ENCODE assay signal across 8 mouse cellular contexts in genomic region chr11:77872236-77872635, GRCm38 (mm10). TPM values are rescaled to one million over a fixed set of nuclear protein-coding genes. Genes with fewer than 3 reads are reported as not detected.
DNase-seq lines count a peak whose midpoint lies in the region; ATAC-seq and TF ChIP-seq lines count a peak whose summit lies in the region.

No protein-coding gene starts in this region.

- DNase-seq in layer of hippocampus, adult 18-20 months (ENCODE audit: low spot score in 2 of 2) = peak; percentile 72 to 87
- DNase-seq in layer of hippocampus, postnatal 25 days (ENCODE audit: extremely low spot score in 1 of 2, low spot score in 1 of 2) = no peak
- peak; percentile 53 for DNase-seq in embryo, embryonic 10.5 days (ENCODE audit: low spot score)
- peak; percentile 71 to 83 for DNase-seq in layer of hippocampus, adult 2 months (ENCODE audit: low spot score in 2 of 2)
- DNase-seq in frontal cortex, postnatal 10 days (ENCODE audit: low spot score in 2 of 2) = no peak
- no peak for DNase-seq in ovary, adult 18-20 months (ENCODE audit: low spot score)
- no peak for DNase-seq in yolk sac, embryonic 10.5 days (ENCODE audit: low spot score)

- no peaks in the 10 kb centered on the region for H3K9me3 ChIP-seq in neural tube, embryonic 14.5 days (ENCODE audit: control insufficient read depth, low read length)

- no peaks in the 10 kb centered on the region for H3K36me3 ChIP-seq in neural tube, embryonic 14.5 days (ENCODE audit: control insufficient read depth, insufficient read depth, low read length)

- 0 out of 2 replicates have a peak overlapping the region, but pooled peaks have one; percentile 18 for H3K9ac ChIP-seq in neural tube, embryonic 14.5 days (replicated peaks; ENCODE audit: low read depth, low read length)

- ATAC-seq in neural tube, embryonic 14.5 days (ENCODE audit: low read depth) = peak; percentile 29; the same call in 1 of the 2 replicates

- no peak overlapping the region for H3K4me3 ChIP-seq in layer of hippocampus, adult 2 months
- H3K4me3 ChIP-seq in neural tube, embryonic 14.5 days (ENCODE audit: low read depth, low read length) = no peak overlapping the region

- peak overlapping the region; percentile 91 for H3K27ac ChIP-seq in layer of hippocampus, adult 2 months
- peak overlapping the region; percentile 79 for H3K27ac ChIP-seq in neural tube, embryonic 14.5 days (ENCODE audit: low read depth, low read length)

- no peaks in the 10 kb centered on the region for H3K27me3 ChIP-seq in neural tube, embryonic 14.5 days (ENCODE audit: control insufficient read depth, insufficient read depth, low read length)

- TF ChIP-seq CTCF in layer of hippocampus, adult 2 months (conservative IDR thresholded peaks at IDR 0.05) = peak; percentile 38; the same call in 1 of the 2 replicates

- 2% methylated on average over 11 of the region's 11 CpGs for WGBS in neural tube, embryonic 14.5 days

- H3K4me2 ChIP-seq in neural tube, embryonic 14.5 days (ENCODE audit: low read depth, low read length) = peak overlapping the region; percentile 12; the same call in 1 of the 2 replicates

- peaks cover 45% of the 10 kb centered on the region for H3K4me1 ChIP-seq in neural tube, embryonic 14.5 days (ENCODE audit: control insufficient read depth, insufficient read depth, low read length)

RNA-seq across cellular contexts. Expression of gene Pipox, which starts 21.7 kb away (rescaled TPM):
- 1 to 10 TPM; 1.5 to 2.2 TPM for total RNA-seq in layer of hippocampus, adult 18-20 months (2021)
- 1 to 10 TPM; 1.5 to 1.8 TPM for total RNA-seq in layer of hippocampus, postnatal 25 days (2021)
- total RNA-seq in layer of hippocampus, adult 2 months (2021) = 1 to 10 TPM in 1 of 2 experiments, under 1 TPM in 1; 0.84 to 1.2 TPM
- 4.6 and 6.7 TPM in 2 replicates for polyA plus RNA-seq in neural tube, embryonic 14.5 days (2014; fragmentation: Nextera tagmentation; extraction: Ambion mirVana)

RNA-seq across cellular contexts. Expression of gene Sez6, which starts 58.4 kb away (rescaled TPM):
- total RNA-seq in layer of hippocampus, adult 18-20 months (2021) = 100 to 1,000 TPM; 161 to 167 TPM
- total RNA-seq in layer of hippocampus, postnatal 25 days (2021) = 100 to 1,000 TPM; 162 to 174 TPM
- total RNA-seq in layer of hippocampus, adult 2 months (2021) = 100 to 1,000 TPM; 154 to 159 TPM
- 121 and 145 TPM in 2 replicates for polyA plus RNA-seq in neural tube, embryonic 14.5 days (2014; fragmentation: Nextera tagmentation; extraction: Ambion mirVana)

Comparison
In these comparisons a context has a peak if more than half of its experiments do, and no peak if none do; other contexts are left out.
1. DNase-seq: peak in layer of hippocampus, adult 18-20 months (2 of 2), embryo, embryonic 10.5 days (single experiment) and layer of hippocampus, adult 2 months (2 of 2); none in layer of hippocampus, postnatal 25 days (0 of 2), frontal cortex, postnatal 10 days (0 of 2), ovary, adult 18-20 months (single experiment) and yolk sac, embryonic 10.5 days (single experiment).